Mouse (Mus musculus) neural tube, embryonic 11.5 days (tissue): ENCODE results near the gene Il2ra. TPM values are rescaled to one million over a fixed set of nuclear protein-coding genes. Genes with fewer than 3 reads are reported as not detected.

ENCODE experiments used
- ATAC-seq: fragments of 200-750 bp; cut with Nextera tagmentation; 2 replicates; pipeline ENCODE4 v1.8.0; 2017; ENCODE audit warnings: moderate number of reproducible peaks, mild to moderate bottlenecking, moderate TSS enrichment, moderate library complexity; ENCODE audit not compliant: insufficient read depth, low FRiP score, low TSS enrichment
- DNase-seq: peaks from one replicate; pipeline ENCODE4 v3.0.0-alpha.2; 2015; ENCODE audit warnings: low spot score
- H3K27ac ChIP-seq: fragments of 300-500 bp; sonication (generic); 2 replicates; pipeline ENCODE4 v1.5.1; 2014; ENCODE audit warnings: low read depth, mild to moderate bottlenecking, low read length
- H3K27me3 ChIP-seq: fragments of 300-500 bp; sonication (generic); 2 replicates; pipeline ENCODE4 v1.6.1; 2014; ENCODE audit warnings: mild to moderate bottlenecking, low read length, mixed read lengths; ENCODE audit not compliant: control insufficient read depth, insufficient read depth
- H3K36me3 ChIP-seq: fragments of 300-500 bp; sonication (generic); 2 replicates; pipeline ENCODE4 v1.6.1; 2014; ENCODE audit warnings: mild to moderate bottlenecking, low read length, moderate library complexity, mixed read lengths; ENCODE audit not compliant: control insufficient read depth, insufficient read depth
- H3K4me1 ChIP-seq: fragments of 300-500 bp; sonication (generic); 2 replicates; pipeline ENCODE4 v1.6.1; 2014; ENCODE audit warnings: low read length, mixed read lengths; ENCODE audit not compliant: control insufficient read depth, insufficient read depth
- H3K4me2 ChIP-seq: fragments of 300-500 bp; sonication (generic); 2 replicates; pipeline ENCODE4 v1.6.1; 2014; ENCODE audit warnings: low read depth, mild to moderate bottlenecking, moderate library complexity
- H3K4me3 ChIP-seq: fragments of 300-500 bp; sonication (generic); 2 replicates; pipeline ENCODE4 v1.5.1; 2014; ENCODE audit warnings: low read depth, low read length
- H3K9ac ChIP-seq: fragments of 300-500 bp; sonication (generic); 2 replicates; pipeline ENCODE4 v1.6.1; 2014; ENCODE audit warnings: mild to moderate bottlenecking, low read length
- H3K9me3 ChIP-seq: fragments of 300-500 bp; sonication (generic); 2 replicates; pipeline ENCODE4 v1.6.1; 2016; ENCODE audit warnings: low read length; ENCODE audit not compliant: control insufficient read depth
- WGBS: fragments of 180-500 bp; shearing (Covaris S2); extraction: QIAGEN DNeasy Blood & Tissue Kit; methylation state at CpG from one replicate; pipeline ENCODE4 v1.1.7; 2014; 5-methylcytosine and 5-hydroxymethylcytosine counted together
- polyA plus RNA-seq: library from polyadenylated mRNA; unstranded; fragments of >200 nt; fragmentation: Nextera tagmentation; extraction: Ambion mirVana; gene quantifications from 2 replicates; pipeline ENCODE4 v1.2.1, GENCODE M21; 2014

Il2ra gene
- polyA plus RNA-seq, 1 experiment from 2014 or later, result not detected

DNA sequence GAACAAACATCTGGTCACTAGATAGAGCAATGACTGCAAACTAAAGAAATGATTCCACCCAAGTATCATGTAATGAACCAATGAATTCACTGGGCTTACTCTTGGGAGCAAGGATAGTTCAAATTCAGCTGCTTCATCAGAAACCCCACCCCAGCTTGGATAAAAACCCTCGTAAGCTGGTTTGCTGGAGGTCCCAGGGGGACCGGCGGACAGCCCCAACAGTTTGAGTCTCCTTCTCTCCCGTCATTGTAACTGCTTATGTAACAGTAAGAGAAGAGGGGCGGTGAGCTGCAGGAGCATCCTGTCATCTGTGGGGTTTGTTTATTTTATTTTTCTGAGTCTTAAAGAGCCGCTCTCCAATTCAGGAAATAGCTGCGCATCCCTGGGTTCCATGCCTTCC is 37.0 kb downstream of the Il2ra start:
- Histone ChIP-seq H3K4me3 (no peak overlapping the region), H3K4me1 (no peaks in the 10 kb centered on the region), H3K9me3 (no peaks in the 10 kb centered on the region), H3K9ac (no peak overlapping the region), H3K27me3 (no peaks in the 10 kb centered on the region), H3K4me2 (no peak overlapping the region), H3K27ac (no peak overlapping the region), H3K36me3 (no peaks in the 10 kb centered on the region)
- ATAC-seq (no peak), DNase-seq (no peak)
- 80% methylated on average over 7 of the region's 7 CpGs for WGBS

DNA sequence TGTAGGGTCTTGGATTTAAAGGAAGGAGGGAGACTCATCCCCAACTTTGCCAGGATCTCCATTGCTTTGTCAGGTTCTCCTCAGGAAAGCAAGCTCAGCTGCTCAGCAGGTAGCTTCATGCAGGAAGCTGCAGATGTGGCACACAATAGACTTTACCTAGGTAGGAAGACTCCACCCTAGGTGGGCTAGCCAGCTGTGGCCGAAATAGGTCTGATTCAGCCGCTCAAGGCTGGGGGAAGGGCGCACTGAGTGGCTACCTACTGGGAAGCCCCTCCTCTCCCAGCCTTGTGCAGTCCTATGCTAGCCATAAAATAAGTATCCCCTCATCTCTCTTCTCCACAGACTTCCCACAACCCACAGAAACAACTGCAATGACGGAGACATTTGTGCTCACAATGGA is 40.1 kb downstream of the Il2ra start:
- Histone ChIP-seq H3K4me3 (no peak overlapping the region), H3K4me2 (no peak overlapping the region), H3K4me1 (no peaks in the 10 kb centered on the region), H3K36me3 (no peaks in the 10 kb centered on the region), H3K9me3 (no peaks in the 10 kb centered on the region), H3K27me3 (no peaks in the 10 kb centered on the region), H3K9ac (no peak overlapping the region), H3K27ac (no peak overlapping the region)
- ATAC-seq (no peak), DNase-seq (no peak)
- 58% methylated on average over 4 of the region's 4 CpGs for WGBS

- H3K4me2 ChIP-seq, result no peak overlapping the region
- H3K27me3 ChIP-seq, result no peaks in the 10 kb centered on the region
- no peaks in the 10 kb centered on the region for H3K9me3 ChIP-seq
- ATAC-seq (no peak), DNase-seq (no peak)
- H3K4me1 ChIP-seq, result no peaks in the 10 kb centered on the region
- no peaks in the 10 kb centered on the region for H3K36me3 ChIP-seq
- no peak overlapping the region for H3K4me3 ChIP-seq
- H3K27ac ChIP-seq, result no peak overlapping the region
- H3K9ac ChIP-seq, result no peak overlapping the region
- 87% methylated on average over 4 of the region's 4 CpGs for WGBS
These were observed 43.9 kb downstream of the Il2ra start for GRCm38 (mm10) chr2:11686512-11686911.

DNA sequence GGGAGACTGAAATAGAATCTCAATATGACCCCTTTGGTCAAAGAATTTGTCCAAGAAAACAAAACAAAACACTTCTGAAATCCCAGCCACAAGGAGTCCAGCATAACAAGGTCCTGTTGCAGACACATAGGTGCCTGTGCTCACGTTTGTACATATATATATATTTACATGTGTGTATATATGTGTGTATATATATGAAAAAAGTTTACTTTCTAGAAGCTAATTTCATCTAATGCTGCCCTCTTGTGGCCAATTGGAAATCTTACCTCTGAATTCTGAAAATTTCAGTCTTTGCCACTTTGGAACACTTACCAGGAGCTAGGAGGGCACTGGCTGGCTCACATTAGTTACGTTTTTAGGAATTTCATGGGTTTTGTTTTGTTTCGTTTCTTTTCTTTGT is 44.8 kb downstream of the Il2ra start:
- no peaks in the 10 kb centered on the region for H3K4me1 ChIP-seq
- H3K36me3 ChIP-seq, result no peaks in the 10 kb centered on the region
- WGBS, result 36% methylated on average over 3 of the region's 3 CpGs
- no peak overlapping the region for H3K4me3 ChIP-seq
- H3K4me2 ChIP-seq, result no peak overlapping the region
- no peak for DNase-seq
- no peaks in the 10 kb centered on the region for H3K27me3 ChIP-seq
- H3K9ac ChIP-seq, result no peak overlapping the region
- no peak for ATAC-seq
- H3K9me3 ChIP-seq, result no peaks in the 10 kb centered on the region
- no peak overlapping the region for H3K27ac ChIP-seq

DNA sequence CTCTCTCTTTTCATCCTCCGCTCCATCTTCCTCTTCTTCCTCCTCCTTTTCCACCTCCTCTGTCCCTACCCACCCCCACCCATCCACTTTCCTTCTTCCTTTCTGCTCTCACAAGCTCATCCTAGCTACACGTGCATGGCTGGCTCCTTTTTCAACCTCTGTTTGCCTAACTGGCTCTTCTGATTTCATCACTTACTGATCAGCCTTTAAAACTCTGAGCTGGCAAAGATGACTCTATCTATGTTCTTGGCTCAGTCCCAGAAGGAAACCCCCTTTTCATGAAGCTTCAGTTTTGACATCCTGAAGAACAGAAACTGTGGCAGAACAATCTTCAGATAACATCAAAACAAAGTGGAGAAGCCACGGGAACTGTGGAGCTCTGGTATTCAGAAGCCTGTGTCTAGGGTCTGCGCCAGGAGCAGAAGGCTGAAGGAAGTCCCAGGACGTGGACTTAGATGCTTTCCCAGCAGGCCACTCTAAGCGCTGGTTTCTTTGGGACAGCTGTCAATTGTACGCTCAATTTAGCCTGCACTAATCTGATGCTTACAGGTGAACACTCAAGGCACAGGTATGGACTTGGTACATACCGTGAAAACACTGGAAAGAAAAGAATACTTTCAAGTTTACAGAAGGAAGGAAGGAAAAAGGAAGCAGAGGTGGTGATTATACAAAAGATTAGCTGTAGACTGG is 47.7 kb downstream of the Il2ra start:
- no peak for DNase-seq
- no peaks in the 10 kb centered on the region for H3K4me1 ChIP-seq

GRCm38 (mm10) chr2:11693352-11693751 is 50.7 kb downstream of the Il2ra start:
- ATAC-seq, result no peak

More for the DNA sequence above, 47.7 kb downstream of the Il2ra start:
- Histone ChIP-seq H3K4me3 (no peak overlapping the region), H3K27ac (no peak overlapping the region), H3K36me3 (no peaks in the 10 kb centered on the region), H3K4me2 (no peak overlapping the region), H3K9ac (no peak overlapping the region), H3K27me3 (no peaks in the 10 kb centered on the region), H3K9me3 (no peaks in the 10 kb centered on the region)
- ATAC-seq, result no peak
- 77% methylated on average over 8 of the region's 8 CpGs for WGBS

DNA sequence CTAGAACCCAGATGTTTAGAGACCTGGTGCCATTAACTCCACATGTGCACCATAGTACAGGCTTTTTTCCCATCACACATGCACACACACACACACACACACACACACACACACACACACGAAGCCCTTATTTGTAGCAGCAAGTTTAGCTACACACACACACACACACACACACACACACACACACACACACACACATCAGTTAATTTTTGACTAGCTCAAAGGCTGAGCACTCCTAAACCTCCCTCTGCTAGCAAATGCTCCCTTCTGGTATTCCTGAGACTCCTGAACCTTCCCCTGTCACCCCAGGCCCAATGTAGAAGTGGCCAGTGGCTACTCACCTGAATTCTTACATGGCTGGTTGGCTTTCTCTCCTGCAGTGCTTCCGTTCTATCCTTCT is 51.5 kb downstream of the Il2ra start:
- no peak for ATAC-seq
- Histone ChIP-seq H3K36me3 (no peaks in the 10 kb centered on the region), H3K4me2 (no peak overlapping the region), H3K4me3 (no peak overlapping the region), H3K4me1 (no peaks in the 10 kb centered on the region), H3K9ac (no peak overlapping the region), H3K27me3 (no peaks in the 10 kb centered on the region), H3K27ac (no peak overlapping the region), H3K9me3 (no peaks in the 10 kb centered on the region)
- WGBS, result 93% methylated on average over 1 of the region's 2 CpGs
- no peak for DNase-seq

More at GRCm38 (mm10) chr2:11693352-11693751, 50.7 kb downstream of the Il2ra start:
- Histone ChIP-seq H3K36me3 (no peaks in the 10 kb centered on the region), H3K9me3 (no peaks in the 10 kb centered on the region), H3K4me1 (no peaks in the 10 kb centered on the region), H3K27me3 (no peaks in the 10 kb centered on the region), H3K4me3 (no peak overlapping the region), H3K27ac (no peak overlapping the region), H3K4me2 (no peak overlapping the region), H3K9ac (no peak overlapping the region)
- 93% methylated on average over 4 of the region's 4 CpGs for WGBS
- DNase-seq, result no peak

GRCm38 (mm10) chr2:11695867-11696266 is 53.3 kb downstream of the Il2ra start:
- H3K9me3 ChIP-seq, result no peaks in the 10 kb centered on the region
- no peak overlapping the region for H3K9ac ChIP-seq
- no peak for ATAC-seq
- H3K27me3 ChIP-seq, result no peaks in the 10 kb centered on the region
- 69% methylated on average over 2 of the region's 2 CpGs for WGBS
- no peak overlapping the region for H3K4me2 ChIP-seq
- no peak overlapping the region for H3K4me3 ChIP-seq
- H3K27ac ChIP-seq, result no peak overlapping the region
- no peak for DNase-seq
- H3K4me1 ChIP-seq, result no peaks in the 10 kb centered on the region
- H3K36me3 ChIP-seq, result no peaks in the 10 kb centered on the region

DNA sequence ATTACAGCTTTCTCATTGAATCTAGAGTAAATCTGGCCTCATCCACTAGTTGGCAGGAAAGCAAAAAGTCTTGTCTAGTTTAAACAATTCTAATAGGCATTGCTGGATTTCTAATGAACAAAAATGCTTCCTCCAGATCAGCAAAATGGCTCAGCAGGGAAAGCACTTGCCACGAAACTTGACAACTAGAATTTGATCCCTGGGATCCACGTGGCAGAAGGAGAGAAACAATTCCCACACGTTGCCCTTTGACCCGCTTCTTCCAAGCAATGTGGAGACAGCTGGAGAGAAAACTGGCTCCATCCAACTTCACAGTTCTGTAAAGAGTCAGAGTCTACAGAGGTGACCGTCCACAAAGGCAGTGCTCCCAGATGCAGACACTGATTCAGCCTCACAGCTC is 56.4 kb downstream of the Il2ra start:
- Histone ChIP-seq H3K4me1 (no peaks in the 10 kb centered on the region), H3K27ac (no peak overlapping the region), H3K4me3 (no peak overlapping the region), H3K4me2 (no peak overlapping the region), H3K9me3 (no peaks in the 10 kb centered on the region), H3K27me3 (no peaks in the 10 kb centered on the region), H3K9ac (no peak overlapping the region), H3K36me3 (no peaks in the 10 kb centered on the region)
- 66% methylated on average over 5 of the region's 5 CpGs for WGBS
- no peak for ATAC-seq
- DNase-seq, result no peak
